Mouse (Mus musculus) E14TG2a.4 (cell line): ENCODE results near the gene Fn3krp.

Source experiments
- CTCF ChIP-seq: conservative IDR thresholded peaks from 2 replicates; pipeline ENCODE4 v1.5.1; 2014; ENCODE audit warnings: low read length
- NANOG ChIP-seq: IDR thresholded peaks from 2 replicates; pipeline ENCODE4 v1.6.1; 2014; ENCODE audit warnings: borderline replicate concordance, low read length, mixed read lengths
- POU5F1 ChIP-seq: IDR thresholded peaks from 2 replicates; pipeline ENCODE4 v1.6.1; 2014; ENCODE audit warnings: low read length, borderline replicate concordance

DNA sequence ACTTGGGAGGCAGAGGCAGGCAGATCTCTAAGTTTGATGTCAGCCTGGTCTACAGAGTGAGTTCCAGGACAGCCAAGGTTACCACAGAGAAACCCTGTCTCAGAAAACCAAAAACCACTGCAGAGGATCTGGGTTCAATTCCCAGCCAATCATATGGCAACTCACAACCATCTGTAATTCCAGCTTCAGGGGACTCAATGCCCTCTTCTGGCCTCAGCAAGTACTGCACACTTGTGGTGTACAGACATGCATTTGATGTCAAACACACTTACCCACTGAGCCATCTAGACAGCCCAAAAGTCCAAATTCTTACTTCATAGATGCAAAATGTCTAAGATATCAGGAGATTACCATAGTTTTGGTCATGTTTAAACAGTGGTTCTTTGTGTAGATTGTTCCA, 42.6 kb upstream of the Fn3krp start:
- TF ChIP-seq CTCF (peak; percentile 52), POU5F1 (no peak), NANOG (no peak)
